Mouse (Mus musculus): ENCODE measurements around the gene Umodl1.

The Umodl1 gene

GRCm38 (mm10) chr17:31037331-31037730 is 82.9 kb downstream of the Umodl1 start:
- no peak for DNase-seq (ENCODE audit: low spot score in 2 of 2)

GRCm38 (mm10) chr17:31038381-31038780 is 83.9 kb downstream of the Umodl1 start:
- DNase-seq (ENCODE audit: low spot score in 2 of 2): peak; percentile 53 to 55

GRCm38 (mm10) chr17:31039626-31040025 is 85.2 kb downstream of the Umodl1 start:
- DNase-seq (ENCODE audit: low spot score in 2 of 2): no peak

GRCm38 (mm10) chr17:31040421-31040820 is 86.0 kb downstream of the Umodl1 start:
- DNase-seq (ENCODE audit: low spot score in 2 of 2): no peak

GRCm38 (mm10) chr17:31042751-31043150 is 88.3 kb downstream of the Umodl1 start:
- no peak for DNase-seq (ENCODE audit: low spot score in 2 of 2)

- peak; percentile 79 to 84 for DNase-seq (ENCODE audit: low spot score in 2 of 2)
Observed at GRCm38 (mm10) chr17:31057151-31057890, 102.9 kb downstream of the Umodl1 start, which contains the start of gene Abcg1. Gene Abcg1 (plus strand): TSS chr17:31057675.

GRCm38 (mm10) chr17:31057891-31058744 is 103.7 kb downstream of the Umodl1 start:
- DNase-seq (ENCODE audit: low spot score in 2 of 2): peak; percentile 68 to 70

GRCm38 (mm10) chr17:31058745-31059085 is 104.3 kb downstream of the Umodl1 start:
- DNase-seq (ENCODE audit: low spot score in 2 of 2): peak; percentile 83 to 86

GRCm38 (mm10) chr17:31060196-31060587 is 105.8 kb downstream of the Umodl1 start:
- no peak for DNase-seq (ENCODE audit: low spot score in 2 of 2)
